Mouse (Mus musculus): ENCODE data around the gene Pinlyp.
"Not testable (repeated sequence)": the region's sequence is repeated elsewhere in the genome, so short reads cannot be mapped to it uniquely, and the experiment has no call there.

The Pinlyp gene

GRCm38 (mm10) chr7:24525686-24526420 is 20.1 kb downstream of the Pinlyp start:
- DNase-seq (ENCODE audit: low spot score in 2 of 2) = no peak

DNA sequence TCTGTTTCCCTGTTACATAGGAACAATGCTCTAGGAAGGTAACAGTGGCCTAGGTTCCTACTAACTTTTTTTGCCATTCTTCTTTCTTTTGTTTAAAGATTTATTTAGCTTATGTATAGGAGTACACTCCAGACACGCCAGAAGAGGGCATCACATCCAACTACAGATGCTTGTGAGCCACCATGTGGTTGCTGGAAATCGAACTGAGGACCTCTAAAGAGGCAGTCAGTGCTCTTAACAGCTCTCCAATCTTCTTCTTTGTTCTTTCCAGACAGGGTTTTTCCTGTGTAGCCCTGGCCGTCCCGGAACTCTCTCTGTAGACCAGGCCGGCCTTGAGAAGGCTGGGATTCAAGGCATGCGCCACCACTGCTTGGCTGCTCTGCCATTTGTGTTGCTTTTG is 20.9 kb downstream of the Pinlyp start:
- DNase-seq (ENCODE audit: low spot score in 2 of 2) = no peak

DNA sequence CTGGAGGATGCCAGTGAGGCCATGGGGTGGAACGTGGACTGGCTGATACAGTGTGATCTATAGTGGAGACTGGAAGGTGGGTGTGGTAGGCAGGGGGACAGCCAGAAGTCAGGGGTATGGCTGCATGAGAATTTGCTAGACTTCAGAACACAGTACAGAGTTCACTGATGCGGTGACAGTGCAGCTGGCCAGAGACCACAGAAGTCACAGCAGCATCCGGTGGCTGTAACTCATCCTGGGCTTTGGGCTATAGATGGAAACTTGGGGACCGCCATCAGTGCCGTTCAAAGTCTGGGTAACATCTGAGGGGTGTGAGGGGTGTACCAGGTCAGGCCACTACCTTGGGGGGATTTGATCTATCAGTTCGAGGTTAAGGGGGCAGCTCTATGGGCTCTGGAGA is 22.2 kb downstream of the Pinlyp start:
- no peak for DNase-seq (ENCODE audit: low spot score in 2 of 2)

- no peak for DNase-seq (ENCODE audit: low spot score in 2 of 2)
Observed at GRCm38 (mm10) chr7:24522805-24523204, 23.1 kb downstream of the Pinlyp start.

GRCm38 (mm10) chr7:24520054-24520453 is 25.9 kb downstream of the Pinlyp start:
- DNase-seq (ENCODE audit: low spot score in 2 of 2) = not testable (repeated sequence)

DNA sequence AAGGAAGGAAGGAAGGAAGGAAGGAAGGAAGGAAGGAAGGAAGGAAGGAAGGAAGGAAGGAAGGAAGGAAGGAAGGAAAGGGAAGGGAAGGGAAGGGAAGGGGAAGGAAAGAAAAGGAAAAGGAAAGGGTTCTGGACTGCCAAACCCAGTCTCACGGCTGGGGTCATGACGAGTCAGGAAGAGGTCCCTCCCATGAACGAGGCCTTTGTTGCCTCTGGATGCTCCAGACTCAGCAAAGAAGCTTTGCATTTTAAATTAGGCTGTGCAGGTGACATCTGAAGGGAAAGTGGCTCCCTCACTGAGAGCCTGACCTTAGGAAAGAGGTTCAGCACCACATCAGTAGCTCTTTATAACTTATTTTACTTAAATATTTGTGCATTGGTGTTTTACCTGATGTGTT is 26.8 kb downstream of the Pinlyp start:
- DNase-seq (ENCODE audit: low spot score in 2 of 2) = no peak

DNA sequence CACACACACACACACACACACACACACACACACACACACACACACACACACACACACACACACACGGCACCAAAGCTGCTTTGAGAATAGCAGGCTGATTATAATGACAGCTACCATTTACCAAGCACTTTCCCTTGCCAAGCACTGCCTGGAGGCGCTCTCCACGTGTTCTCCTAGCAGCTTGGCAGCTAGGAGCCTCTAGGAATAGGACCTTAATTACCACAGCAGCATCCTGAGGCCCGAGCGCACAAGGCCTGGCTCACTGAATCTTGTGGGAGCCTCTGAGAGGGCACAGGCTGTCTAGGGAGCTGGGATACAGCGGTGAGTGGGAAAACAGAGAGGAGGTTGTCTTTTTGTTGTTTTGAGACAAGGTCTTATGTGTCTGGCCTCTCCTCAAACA is 28.3 kb downstream of the Pinlyp start:
- no peak for DNase-seq (ENCODE audit: low spot score in 2 of 2)

DNA sequence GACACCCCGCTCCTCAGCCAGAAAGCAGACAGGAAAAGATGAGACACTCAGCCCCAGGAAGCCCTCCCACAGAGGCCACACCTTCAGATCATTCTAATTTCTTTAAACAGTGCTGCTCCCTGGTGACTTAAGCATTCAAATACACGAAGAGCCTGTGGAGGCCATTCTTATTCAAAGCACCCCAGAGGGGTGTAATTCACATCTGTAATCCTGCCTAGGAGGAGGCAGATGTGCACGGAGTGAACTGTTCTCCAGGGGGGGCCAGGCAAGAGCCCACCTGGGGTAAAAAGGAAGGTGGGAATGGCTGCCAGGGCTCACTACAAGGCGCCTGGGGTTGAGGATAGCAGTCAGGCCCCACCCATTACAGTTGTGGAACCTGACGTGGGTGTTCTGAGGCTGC is 28.8 kb downstream of the Pinlyp start:
- DNase-seq (ENCODE audit: low spot score in 2 of 2) = no peak

DNA sequence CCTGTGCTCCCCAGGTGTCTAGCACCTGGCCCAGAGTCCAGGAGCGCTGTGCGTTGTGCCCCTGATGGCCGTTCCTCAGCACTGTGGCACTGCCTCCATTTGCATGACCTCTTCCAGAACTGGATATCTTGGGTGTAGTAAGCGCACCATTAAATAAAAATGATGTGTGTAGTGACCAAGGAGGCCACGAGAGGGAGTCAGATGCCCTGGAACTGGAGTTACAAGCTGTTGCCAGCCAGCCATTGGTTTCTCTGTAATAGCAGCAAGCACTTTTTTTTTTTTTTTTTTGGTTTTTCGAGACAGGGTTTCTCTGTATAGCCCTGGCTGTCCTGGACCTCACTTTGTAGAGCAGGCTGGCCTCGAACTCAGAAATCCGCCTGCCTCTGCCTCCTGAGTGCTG is 29.6 kb downstream of the Pinlyp start:
- not testable (repeated sequence) for DNase-seq (ENCODE audit: low spot score in 2 of 2)

- no peak for DNase-seq (ENCODE audit: low spot score in 2 of 2)
Observed at GRCm38 (mm10) chr7:24512355-24512754, 33.6 kb downstream of the Pinlyp start, which contains the start of gene AC161166.1. Gene AC161166.1 (minus strand): TSS chr7:24512455.

DNA sequence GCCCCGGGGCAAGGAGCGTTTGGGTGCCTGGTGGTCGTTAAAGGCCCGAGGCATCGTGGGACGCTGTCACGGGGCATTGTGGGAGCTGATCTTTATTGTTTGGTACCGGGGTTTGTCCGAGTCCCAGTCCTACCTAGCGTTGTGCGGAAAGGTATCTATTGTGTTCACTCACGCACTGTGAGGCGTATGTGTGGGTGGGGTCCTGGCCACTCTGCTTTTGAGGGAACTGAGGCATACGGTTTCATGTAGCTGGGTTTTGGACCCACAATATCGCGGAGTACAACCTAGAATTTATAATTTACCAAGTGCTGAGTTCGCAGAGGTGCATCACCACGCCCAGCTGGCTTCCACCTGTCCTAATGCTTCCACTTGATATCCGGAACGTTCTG is 38.2 kb downstream of the Pinlyp start:
- DNase-seq (ENCODE audit: low spot score in 2 of 2) = no peak

- peak; percentile 69 to 72 for DNase-seq (ENCODE audit: low spot score in 2 of 2)
Observed at GRCm38 (mm10) chr7:24506838-24507725, 38.8 kb downstream of the Pinlyp start, which contains the start of gene Zfp428. Gene Zfp428 (plus strand): TSS chr7:24507006.

DNA sequence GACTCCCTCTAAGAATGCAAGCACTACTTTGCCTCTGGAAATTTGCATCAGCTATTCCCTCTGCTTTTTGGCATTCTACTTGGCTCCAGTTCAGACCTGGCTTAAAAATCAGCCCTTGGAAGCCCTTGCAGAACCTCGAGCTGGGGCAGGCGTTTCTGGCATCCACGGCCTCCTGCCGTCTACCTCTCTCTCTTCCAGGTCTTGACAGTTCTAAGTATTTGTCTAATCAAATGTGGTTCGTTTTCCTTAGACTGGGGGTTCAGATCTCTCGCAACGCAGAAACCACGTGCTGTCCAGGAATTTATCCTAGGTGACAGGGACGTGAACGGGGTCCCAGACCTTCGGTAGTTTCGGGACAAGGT is 39.5 kb downstream of the Pinlyp start:
- DNase-seq (ENCODE audit: low spot score in 2 of 2) = no peak

GRCm38 (mm10) chr7:24506065-24506459 is 39.9 kb downstream of the Pinlyp start:
- no peak for DNase-seq (ENCODE audit: low spot score in 2 of 2)

- DNase-seq (ENCODE audit: low spot score in 2 of 2) = no peak
Observed at GRCm38 (mm10) chr7:24505447-24506064, 40.4 kb downstream of the Pinlyp start.

DNA sequence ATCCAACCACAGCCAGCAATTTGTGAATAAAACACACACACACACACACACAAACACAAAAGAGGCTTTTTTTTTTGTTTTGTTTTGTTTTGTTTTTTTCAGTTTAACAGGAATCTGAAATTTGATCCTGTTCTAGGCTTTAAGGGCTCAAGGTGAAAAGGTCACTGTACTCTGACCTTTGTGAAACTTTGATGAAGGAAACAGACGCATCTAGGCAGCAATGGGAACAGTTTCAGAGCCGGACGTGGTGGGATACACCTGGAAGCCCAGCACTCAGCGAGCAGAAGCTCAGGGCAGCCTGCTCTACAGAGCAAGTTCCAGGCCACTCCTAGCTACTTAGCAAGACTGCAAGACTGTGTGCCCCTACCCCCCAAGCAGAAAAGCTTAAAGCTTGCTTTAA is 41.0 kb downstream of the Pinlyp start:
- no peak for DNase-seq (ENCODE audit: low spot score in 2 of 2)

- DNase-seq (ENCODE audit: low spot score in 2 of 2) = no peak
Observed at GRCm38 (mm10) chr7:24504004-24504403, 41.9 kb downstream of the Pinlyp start.

GRCm38 (mm10) chr7:24501492-24501891 is 44.4 kb downstream of the Pinlyp start:
- DNase-seq (ENCODE audit: low spot score in 2 of 2) = peak in 1 of 2 experiments; percentile 40

GRCm38 (mm10) chr7:24500929-24501328 is 45.0 kb downstream of the Pinlyp start:
- peak in 1 of 2 experiments; percentile 34 for DNase-seq (ENCODE audit: low spot score in 2 of 2)

- DNase-seq (ENCODE audit: low spot score in 2 of 2) = no peak
Observed at GRCm38 (mm10) chr7:24499856-24500577, 45.9 kb downstream of the Pinlyp start.

Measured in spleen, postnatal 36 days (tissue).